16 mouse cellular contexts compared by ENCODE assay signal in genomic region chr3:109323447-109324300, GRCm38 (mm10). TPM values are rescaled to one million over a fixed set of nuclear protein-coding genes. Genes with fewer than 3 reads are reported as not detected.
A peak's percentile ranks its signal among the peaks of the same experiment; 100 is the strongest.
DNase-seq lines count a peak whose midpoint lies in the region; ATAC-seq and TF ChIP-seq lines count a peak whose summit lies in the region.
"Had no signal": no experiment of that assay in that cellular context is flagged by ENCODE, and none has a peak within 500 bp of the region (broad histone marks: within the 10 kb centered on the region; RNA-seq: fewer than 3 reads in every experiment).

No protein-coding gene starts in this region.

- H3K27ac ChIP-seq in hindbrain, embryonic 12.5 days = no peak overlapping the region
- H3K27ac ChIP-seq in midbrain, postnatal 0 days (ENCODE audit: low read depth, low read length) = no peak overlapping the region
- H3K27ac ChIP-seq: limb, embryonic 12.5 days; midbrain, embryonic 13.5 days; neural tube, embryonic 12.5 days had no signal

- ATAC-seq in hindbrain, embryonic 12.5 days (ENCODE audit: low FRiP score) = no peak
- ATAC-seq in midbrain, postnatal 0 days (ENCODE audit: low FRiP score) = no peak
- ATAC-seq: midbrain, embryonic 13.5 days had no signal

- 67% methylated on average over 7 of the region's 7 CpGs for WGBS in hindbrain, embryonic 12.5 days
- WGBS in midbrain, postnatal 0 days = 46% methylated on average over 6 of the region's 7 CpGs

- H3K4me1 ChIP-seq in hindbrain, embryonic 12.5 days = no peaks in the 10 kb centered on the region
- H3K4me1 ChIP-seq in midbrain, postnatal 0 days (ENCODE audit: insufficient read depth, low read length) = no peaks in the 10 kb centered on the region
- H3K4me1 ChIP-seq: limb, embryonic 12.5 days; midbrain, embryonic 13.5 days; neural tube, embryonic 12.5 days had no signal

- no peaks in the 10 kb centered on the region for H3K27me3 ChIP-seq in hindbrain, embryonic 12.5 days
- no peaks in the 10 kb centered on the region for H3K27me3 ChIP-seq in midbrain, postnatal 0 days (ENCODE audit: insufficient read depth, low read length)
- H3K27me3 ChIP-seq: limb, embryonic 12.5 days; midbrain, embryonic 13.5 days; neural tube, embryonic 12.5 days had no signal

- H3K9me3 ChIP-seq in hindbrain, embryonic 12.5 days (replicated peaks) = no peaks in the 10 kb centered on the region
- no peaks in the 10 kb centered on the region for H3K9me3 ChIP-seq in midbrain, postnatal 0 days (ENCODE audit: low read length)
- H3K9me3 ChIP-seq: limb, embryonic 12.5 days; midbrain, embryonic 13.5 days; neural tube, embryonic 12.5 days had no signal

- H3K4me2 ChIP-seq in hindbrain, embryonic 12.5 days (replicated peaks) = no peak overlapping the region
- H3K4me2 ChIP-seq in midbrain, postnatal 0 days (ENCODE audit: low read depth, low read length, poor library complexity, severe bottlenecking) = no peak overlapping the region
- H3K4me2 ChIP-seq: limb, embryonic 12.5 days; midbrain, embryonic 13.5 days; neural tube, embryonic 12.5 days had no signal

- no peak overlapping the region for H3K4me3 ChIP-seq in hindbrain, embryonic 12.5 days
- H3K4me3 ChIP-seq in midbrain, postnatal 0 days (ENCODE audit: low read depth, low read length) = no peak overlapping the region
- H3K4me3 ChIP-seq: limb, embryonic 12.5 days; midbrain, embryonic 13.5 days; neural tube, embryonic 12.5 days had no signal

- TF ChIP-seq CTCF in midbrain, postnatal 0 days (IDR thresholded peaks at IDR 0.05) = no peak

- no peaks in the 10 kb centered on the region for H3K36me3 ChIP-seq in hindbrain, embryonic 12.5 days
- H3K36me3 ChIP-seq in midbrain, postnatal 0 days (ENCODE audit: insufficient read depth, low read length) = no peaks in the 10 kb centered on the region
- H3K36me3 ChIP-seq: limb, embryonic 12.5 days; midbrain, embryonic 13.5 days; neural tube, embryonic 12.5 days had no signal

- DNase-seq in lung, postnatal 36 days = peak; percentile 13
- no peak for DNase-seq in lung, postnatal 14 days
- peak; percentile 58 for DNase-seq in ZHBTc4 (ENCODE audit: low read depth, low spot score)
- DNase-seq in naive thymus-derived CD4-positive, alpha-beta T cell, adult 2 months (ENCODE audit: low read depth) = peak; percentile 76
- DNase-seq in urinary bladder, postnatal 14 days (ENCODE audit: low spot score) = no peak
- DNase-seq in midbrain, postnatal 0 days (ENCODE audit: low spot score) = no peak
- DNase-seq in embryo, embryonic 11 days = no peak
- DNase-seq: cerebellum, adult 11-12 months; heart, adult 11 months; heart, postnatal 10 days; kidney, postnatal 14 days; lung, adult 18-20 months had no signal

- no peak overlapping the region for H3K9ac ChIP-seq in hindbrain, embryonic 12.5 days
- H3K9ac ChIP-seq in midbrain, postnatal 0 days (replicated peaks; ENCODE audit: low read length, poor library complexity, severe bottlenecking) = no peak overlapping the region
- H3K9ac ChIP-seq: limb, embryonic 12.5 days; midbrain, embryonic 13.5 days; neural tube, embryonic 12.5 days had no signal

RNA-seq across cellular contexts. Expression of gene Vav3, which starts 16.8 kb away (rescaled TPM):
- 24.0 and 26.3 TPM in 2 replicates for polyA plus RNA-seq in hindbrain, embryonic 12.5 days (2016; fragmentation: Nextera tagmentation; extraction: Ambion mirVana)
- 9.2 and 13.6 TPM in 2 replicates for total RNA-seq in midbrain, postnatal 0 days (2014; rRNA removed)
- 8.3 and 11.6 TPM in 2 replicates for polyA plus RNA-seq in midbrain, postnatal 0 days (2015; fragmentation: Nextera tagmentation; extraction: Ambion mirVana)

Comparison
In these comparisons a context has a peak if more than half of its experiments do, and no peak if none do; other contexts are left out.
1. DNase-seq: peak in lung, postnatal 36 days (single experiment), ZHBTc4 (single experiment) and naive thymus-derived CD4-positive, alpha-beta T cell, adult 2 months (single experiment); none in lung, postnatal 14 days (single experiment), urinary bladder, postnatal 14 days (single experiment), midbrain, postnatal 0 days (single experiment) and embryo, embryonic 11 days (single experiment).